Mouse (Mus musculus) urinary bladder, postnatal 14 days (tissue): ENCODE results near the gene Mocs3.

Experiments
- DNase-seq: peaks from one replicate; pipeline ENCODE4 v3.0.0; 2021; ENCODE audit warnings: low spot score

Mocs3 gene

DNA sequence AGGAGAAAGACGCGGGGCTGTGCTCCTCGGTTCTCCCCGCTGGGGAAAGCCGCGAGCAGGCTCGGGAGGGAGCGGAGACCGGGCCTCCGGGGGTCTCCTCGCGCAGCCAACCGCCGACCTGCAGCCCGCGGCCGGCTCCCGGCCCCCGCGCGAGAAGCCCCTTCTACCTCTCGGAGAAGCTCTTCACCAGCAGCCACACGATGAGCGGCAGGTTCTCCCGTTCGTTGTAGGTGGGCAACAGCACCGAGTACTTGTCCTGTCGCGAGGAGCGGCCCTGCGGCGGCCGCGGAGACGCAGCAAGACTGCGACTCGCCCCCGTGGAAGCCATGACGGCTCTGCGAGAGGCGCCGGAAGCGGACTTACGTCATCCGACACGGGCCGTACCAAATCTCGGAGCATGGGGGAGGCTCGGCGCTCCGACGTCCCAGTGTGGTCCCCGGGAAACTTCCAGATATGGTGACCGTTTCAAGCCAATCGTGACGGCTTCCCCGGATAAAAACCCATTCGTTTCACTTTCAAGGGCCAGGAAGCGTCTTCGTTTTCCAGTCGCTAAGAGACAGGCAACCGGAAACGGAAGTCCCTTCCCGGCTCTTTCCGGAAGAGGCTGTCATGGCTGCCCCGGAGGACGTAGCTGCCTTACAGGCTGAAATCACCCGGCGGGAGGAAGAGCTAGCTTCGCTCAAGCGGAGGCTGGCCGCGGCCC is at the start of gene Mocs3, which contains the start of the genes Gm20716 and Dpm1:
Mocs3 (plus strand) TSS at position 597 of the 703 bp plus-strand sequence.
Gm20716 (minus strand) TSS at position 339 of the 703 bp plus-strand sequence.
Dpm1 (minus strand) TSS at position 566 of the 703 bp plus-strand sequence.
- DNase-seq, result peak; percentile 85

DNA sequence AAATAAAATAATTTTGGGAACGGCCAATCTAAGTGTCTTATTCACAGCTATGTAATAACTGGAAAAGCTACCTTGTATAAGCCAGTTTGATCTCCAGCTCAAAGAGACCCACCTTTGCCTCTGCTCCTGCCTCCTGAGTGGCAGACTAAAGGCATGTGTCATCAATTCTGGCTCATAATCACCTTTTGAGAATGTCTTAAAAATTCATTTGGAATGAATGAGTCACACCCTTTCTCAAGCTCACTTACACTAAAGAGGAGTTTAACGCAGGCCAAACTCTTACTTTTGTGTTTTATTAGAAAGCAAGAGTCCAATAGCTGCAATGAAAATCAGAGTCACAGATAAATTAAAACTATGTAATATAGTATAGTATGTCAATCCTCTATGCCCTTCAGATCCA is 38.6 kb upstream of the Mocs3 start:
- DNase-seq, result no peak

DNA sequence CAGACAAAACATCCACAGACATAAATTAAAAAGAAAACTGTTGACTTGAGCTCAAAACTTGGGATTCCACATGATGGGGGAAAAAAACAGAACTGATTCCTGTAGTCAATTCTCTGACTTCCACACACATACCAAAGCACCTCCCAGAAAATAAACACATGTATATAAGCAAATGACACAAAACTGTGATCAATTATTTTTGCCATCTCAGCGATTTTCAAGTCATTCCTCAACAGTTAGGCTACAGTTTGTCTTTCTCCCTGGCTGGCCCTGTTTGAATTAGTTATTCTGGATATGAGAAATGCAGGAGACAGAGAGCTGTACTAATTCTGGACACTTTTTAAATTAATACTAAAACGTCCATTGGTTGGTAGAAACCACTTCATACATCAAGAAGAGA is 36.7 kb upstream of the Mocs3 start:
- DNase-seq, result no peak

DNA sequence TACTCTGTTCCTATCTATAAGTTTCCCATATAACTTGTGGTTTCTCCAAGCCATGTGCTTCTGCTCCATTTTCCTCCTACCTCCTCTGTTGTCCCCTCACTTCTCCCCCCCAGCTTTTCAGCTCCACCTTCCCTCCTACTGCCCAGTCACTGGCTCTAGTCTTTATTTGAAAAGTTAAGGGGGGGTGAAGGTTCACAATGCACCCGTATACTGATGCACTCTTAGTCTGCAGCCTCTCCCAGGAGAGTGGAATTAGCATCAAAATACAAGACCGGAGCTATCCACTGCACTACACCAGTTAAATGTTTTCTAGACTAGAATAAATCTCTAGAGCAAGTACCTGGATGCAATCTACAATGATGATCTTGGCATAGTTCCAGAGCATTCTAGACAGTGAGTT is 34.7 kb upstream of the Mocs3 start:
- no peak for DNase-seq

DNA sequence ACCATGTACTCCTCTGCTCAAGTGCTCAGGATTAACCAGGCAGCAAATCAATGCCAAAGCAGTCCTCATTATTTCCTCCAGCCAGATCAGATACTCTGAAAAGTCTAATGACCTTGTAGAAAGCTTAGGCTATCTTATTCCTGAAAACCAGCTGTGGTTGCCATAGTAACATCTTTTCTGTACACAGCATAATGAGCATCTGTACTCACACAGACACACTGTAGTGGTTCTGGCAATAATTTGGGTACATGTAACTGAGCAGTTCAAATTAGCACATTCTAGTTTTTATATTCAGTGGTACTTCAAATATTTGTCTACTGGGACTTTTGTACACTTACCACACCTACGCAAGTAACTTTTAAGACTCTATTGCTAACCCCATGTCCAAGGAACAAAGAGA is 32.0 kb upstream of the Mocs3 start:
- no peak for DNase-seq

DNA sequence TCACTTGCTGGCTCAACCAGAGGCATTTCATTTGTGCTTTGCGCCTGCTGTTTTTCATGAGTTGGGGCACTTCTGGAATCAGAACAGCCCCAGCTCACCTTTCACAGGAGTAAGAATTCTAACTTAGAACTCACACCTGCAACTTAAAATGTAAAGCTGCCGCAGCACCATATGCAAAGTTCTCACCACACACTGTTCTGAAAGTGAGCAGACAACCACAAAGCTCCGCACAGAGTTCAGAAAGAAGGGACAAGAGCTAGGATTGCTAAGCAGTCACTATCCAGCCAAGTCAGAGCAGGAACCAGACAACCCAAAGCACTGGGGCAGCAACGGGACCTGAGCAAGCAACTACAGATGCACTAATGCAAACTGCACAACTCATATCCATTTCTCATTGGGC is 30.9 kb upstream of the Mocs3 start:
- DNase-seq, result no peak

DNA sequence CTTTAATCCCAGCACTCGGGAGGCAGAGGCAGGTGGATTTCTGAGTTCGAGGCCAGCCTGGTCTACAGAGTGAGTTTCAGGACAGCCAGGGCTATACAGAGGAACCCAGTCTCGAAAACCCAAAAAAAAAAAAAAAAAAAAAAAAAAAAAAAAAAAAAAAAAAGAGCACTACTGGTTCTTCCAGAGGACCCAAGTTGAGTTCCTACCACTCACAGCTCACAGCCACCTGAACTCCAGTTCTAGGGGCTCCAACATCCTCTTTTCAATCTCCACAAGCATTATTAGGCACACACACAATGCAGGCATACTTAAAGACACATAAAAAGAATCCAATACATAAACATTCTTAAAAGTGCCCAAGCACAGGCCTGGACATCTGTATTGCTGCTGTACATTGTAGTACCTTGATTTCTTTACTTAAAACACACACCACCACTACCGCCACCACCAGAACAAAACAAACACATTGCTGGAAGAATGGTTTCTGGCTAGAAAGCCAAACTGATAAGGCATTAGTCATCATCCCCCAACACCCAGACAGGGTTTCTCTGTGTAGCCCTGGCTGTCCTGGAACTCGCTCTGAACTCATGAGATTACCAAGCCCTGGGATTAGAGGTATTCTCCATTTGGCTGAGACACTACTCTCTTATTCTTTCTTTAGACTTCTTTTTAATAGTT is 30.3 kb upstream of the Mocs3 start:
- no peak for DNase-seq

DNA sequence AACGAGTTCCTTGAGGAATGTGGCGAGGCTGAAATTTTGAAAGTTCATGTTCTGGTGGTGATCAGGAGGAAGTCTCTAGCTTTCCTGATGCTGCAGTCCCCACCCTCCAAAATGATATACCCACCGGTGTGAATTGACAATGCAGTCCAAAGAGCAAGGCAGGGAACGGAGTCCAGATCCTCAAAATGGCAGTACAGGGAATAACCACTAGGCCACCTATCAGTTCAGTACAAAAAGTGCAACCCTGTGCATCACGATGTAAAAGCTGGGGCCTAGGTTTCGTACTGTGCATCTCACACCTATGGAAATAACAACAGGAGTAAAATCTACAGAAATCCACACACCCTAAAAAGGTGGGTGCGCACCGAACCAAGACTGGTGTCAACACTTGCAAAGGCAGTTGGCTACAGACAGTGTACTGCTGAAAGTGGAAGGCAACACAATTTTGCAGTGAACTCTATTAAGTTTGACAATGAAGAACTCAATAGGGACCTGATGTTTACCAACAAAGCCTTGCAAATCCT is 25.9 kb upstream of the Mocs3 start:
- no peak for DNase-seq

DNA sequence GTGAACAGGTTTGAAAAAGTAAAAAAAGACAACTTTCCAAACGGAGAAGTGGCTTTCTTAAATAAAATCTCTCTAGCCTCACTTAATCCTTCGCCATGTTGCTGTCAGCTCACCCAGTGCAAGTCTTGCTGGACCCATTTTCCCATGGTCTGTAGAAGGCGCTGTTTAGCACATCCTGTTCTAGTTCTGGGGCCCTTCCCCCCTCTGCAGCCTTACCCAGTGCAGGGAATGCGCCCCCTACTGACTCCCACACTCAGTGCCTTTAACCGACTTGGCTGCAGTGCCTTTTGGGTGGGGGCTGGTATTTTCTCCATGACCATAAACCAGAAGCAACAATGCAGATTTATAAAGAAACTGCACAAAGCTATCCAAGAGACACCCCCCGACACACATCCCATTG is 25.2 kb upstream of the Mocs3 start:
- peak; percentile 91 for DNase-seq

DNA sequence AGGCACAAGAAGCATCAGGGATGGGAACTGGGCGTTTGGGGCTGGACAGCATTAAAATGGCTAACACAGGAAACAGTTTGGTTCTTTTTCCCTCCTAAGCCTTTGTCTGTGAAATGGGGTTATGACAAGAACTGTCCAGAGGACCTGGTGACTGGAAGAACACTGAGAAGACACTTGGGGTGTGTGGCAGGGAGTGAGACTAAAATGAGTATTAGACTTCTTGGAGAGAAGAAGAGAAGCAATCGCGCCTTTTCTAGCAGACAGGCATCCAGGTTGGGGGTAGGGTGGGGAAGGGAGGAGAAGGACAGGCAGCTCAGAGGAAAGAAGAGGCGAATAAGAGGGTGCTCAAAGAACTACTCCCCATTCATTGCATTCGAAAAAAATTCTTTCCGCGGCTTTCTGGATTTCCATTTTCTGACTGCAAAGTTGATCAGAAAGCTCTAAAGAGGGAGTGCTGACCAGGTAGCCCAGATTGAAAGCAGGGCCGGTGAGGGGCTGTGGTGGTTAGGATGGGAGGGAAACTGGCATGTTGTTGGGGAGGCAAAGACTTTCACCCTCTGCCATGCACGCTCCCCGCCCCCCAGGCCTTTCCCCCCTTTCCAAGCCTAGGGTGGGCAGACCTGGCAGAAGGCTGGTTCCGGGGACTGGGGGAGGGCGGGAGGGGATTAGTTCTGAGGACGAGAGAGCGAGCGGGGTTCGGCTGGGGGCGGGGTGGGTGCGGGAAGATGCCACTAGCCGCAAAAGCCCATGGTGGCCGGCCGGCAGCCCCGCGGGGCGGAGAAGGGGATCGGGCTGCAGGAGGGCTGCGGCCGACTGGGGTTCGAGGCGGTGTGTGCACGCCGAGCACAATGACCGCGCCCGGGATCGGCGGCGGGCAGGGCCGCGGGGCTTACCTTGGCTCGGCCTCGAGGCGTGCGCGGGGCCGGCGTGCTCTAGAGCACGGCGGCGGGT is 24.5 kb upstream of the Mocs3 start:
- DNase-seq, result peak; percentile 18

DNA sequence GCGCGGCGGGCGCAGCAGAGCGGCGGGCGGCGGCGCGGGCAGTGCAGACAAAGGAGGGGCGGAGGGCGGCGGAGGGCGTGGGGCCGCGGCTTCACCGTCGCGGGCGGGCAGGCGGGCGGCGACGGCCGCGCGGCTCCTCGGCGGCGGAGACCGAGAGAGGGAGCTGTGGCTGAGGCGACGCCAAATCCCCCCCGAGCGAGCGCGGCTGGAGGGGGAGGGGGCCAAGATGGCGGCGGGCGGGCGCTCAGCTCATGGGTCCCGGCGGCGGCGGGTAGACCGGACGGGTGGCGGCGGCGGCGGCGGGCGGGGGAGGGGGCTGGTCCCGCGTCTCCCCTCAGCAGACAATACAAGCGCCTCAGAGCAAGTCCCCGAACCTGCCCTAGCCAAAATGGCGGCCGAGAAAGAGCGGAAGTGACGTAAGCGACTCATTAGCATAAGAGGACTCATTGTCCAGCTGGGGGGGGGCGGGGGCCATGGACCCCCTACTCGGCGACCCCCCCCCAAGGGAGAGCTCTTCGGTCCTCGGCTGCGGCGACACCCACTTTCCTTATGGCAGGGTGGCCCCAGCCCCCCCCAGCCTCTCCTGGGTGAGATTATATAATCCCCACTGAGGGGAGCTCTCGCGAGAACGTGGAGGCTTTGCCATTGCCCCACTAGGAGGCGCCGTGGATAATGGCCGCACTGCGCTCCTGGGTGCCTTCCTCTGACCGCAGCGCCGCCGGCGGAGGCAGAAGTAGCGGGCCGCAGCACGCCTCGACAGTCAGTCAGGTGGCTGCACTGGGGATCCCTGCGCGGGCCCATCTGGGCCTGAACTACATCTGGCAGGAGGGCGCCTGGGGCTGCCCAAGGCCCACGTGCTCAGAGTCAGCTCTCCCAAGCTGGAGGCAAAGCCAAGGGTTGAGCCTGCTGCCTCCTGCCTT is 23.4 kb upstream of the Mocs3 start, which contains the start of gene Adnp:
Adnp (minus strand) TSS at position 388 of the 920 bp plus-strand sequence.
- DNase-seq, result peak; percentile 97

DNA sequence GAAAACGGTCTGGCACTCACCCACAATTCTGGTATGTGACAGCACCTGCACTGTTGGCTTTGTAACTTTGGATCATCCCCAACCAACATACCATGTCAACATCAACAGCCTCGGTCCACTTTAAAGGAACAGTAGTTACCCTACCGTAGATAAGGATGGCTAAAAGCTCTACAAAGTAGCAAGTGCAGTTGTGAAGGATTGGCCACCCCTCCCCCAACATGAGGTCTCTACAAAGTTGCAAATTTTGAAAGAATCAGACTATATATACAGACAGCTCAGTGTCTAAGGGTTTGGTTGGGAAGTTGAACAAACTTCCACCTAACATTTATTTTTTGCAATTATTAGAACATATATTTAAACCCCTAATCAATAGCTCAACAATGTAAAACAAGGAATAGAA is 22.5 kb upstream of the Mocs3 start:
- no peak for DNase-seq

DNA sequence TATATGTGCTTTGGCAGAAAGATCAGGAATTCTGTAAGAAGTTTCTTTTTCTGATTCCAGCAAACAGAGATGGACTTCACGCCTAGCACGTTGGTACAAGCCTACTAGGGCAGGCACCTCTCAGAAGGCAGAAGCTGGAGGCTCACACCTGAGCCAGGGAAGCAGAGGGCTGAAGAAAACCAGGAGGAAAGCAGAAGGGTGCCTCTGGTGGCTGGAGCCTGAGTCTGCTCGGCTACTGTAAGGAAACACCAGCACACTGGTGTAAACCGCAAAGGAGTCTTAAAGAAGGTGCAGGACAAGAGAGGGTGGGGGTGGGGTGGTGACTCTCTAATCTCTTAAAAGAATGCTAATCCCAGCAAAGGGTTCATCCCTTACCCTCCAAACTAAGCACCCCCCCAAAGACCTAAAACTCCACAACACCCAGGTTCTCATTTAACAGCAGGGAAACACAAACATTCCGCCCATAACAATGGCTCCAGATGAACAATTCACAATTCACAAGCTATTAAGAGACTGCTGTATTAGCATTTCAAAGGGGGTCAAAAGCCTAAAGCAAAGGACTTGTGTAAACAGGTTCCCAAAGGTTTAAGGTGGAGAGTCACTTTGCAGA is 16.5 kb upstream of the Mocs3 start:
- DNase-seq, result no peak

DNA sequence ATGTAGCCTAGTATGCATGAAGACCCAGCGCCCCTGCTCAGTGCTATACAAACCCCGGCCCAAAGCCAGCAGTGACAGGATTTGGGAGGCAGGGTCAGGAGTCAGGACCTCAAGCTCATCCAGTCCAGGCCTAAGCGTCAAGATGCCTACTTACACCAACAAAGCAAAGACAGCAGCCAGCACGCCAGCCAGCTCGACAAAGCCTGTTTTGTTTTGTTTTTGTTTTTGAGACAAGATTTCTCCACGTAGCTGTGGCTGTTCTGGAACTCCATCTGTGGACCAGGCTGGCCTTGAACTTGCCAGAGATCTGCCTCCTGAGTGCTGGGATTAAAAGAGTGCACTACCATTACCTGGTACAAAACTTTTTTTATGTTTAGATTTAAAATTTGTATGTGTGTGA is 7.1 kb upstream of the Mocs3 start:
- DNase-seq, result no peak

DNA sequence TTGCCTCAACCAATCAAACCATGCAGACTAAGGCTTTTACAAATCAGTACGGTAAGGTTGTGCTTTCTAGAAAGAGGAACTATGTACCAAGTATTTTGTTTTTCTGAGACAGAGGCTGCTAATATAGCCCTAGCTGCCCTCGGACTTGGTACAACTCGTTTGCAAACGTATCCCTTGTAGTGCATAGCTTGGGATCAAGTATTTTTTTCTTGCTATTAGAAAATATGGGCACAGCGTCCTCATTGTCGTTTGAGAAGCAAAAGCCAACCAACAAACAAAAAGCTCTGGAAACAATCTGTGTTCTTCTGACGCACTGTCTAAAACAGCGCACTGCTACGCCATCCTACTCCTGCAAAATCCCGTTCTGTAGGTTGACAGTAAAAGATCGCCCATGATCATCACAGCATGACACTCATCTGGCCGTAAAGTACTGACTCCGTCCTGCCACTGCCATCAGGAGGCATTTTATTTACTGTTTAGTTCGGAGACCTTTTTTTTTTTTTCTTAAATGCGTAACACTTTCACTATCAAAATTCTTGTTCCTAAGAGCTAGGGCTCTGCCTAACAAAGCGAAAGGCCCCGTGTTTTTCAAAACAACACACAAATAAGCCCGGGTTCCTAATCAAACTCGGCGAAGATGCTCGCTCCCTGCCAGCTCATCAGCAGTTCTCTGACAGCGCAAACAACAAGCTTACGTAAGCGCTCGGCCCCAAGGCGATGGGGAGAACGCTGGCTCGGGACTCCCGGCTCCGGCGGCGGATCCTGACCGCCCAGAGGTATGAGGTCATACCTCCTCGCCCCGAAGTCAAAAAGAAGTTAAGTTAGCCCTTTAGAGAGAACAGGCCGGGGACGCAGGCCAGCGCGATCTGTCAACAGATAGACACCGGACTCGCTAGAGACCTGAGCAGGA is 1.1 kb upstream of the Mocs3 start:
- DNase-seq, result peak; percentile 38

DNA sequence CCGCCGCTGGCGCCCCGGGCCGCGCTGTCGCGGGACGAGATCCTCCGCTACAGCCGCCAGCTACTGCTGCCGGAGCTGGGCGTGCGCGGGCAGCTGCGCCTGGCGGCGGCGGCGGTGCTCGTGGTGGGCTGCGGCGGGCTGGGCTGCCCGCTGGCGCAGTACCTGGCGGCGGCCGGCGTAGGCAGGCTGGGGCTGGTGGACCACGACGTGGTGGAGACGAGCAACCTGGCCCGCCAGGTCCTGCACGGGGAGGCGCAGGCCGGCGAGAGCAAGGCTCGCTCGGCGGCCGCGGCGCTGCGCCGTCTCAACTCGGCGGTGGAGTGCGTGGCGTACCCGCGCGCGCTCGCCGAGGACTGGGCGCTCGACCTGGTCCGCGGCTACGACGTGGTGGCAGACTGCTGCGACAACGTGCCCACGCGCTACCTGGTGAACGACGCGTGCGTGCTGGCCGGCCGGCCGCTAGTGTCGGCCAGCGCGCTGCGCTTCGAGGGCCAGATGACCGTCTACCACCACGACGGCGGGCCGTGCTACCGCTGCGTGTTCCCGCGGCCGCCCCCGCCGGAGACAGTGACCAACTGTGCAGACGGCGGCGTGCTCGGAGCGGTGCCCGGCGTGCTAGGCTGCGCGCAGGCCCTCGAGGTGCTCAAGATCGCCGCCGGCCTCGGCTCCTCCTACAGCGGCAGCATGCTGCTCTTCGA is 500 bp downstream of the Mocs3 start:
- DNase-seq, result peak; percentile 16

DNA sequence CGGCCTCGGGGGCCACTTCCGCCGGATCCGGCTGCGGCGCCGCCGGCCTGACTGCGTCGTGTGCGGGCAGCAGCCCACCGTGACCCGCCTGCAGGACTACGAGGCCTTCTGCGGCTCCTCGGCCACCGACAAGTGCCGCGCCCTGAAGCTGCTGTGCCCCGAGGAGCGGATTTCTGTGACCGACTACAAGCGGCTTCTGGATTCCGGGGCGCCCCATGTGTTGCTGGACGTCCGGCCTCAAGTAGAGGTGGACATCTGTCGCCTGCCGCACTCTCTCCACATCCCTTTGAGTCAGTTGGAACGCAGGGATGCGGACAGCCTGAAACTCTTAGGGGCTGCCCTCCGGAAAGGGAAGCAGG is 1.0 kb downstream of the Mocs3 start:
- no peak for DNase-seq

DNA sequence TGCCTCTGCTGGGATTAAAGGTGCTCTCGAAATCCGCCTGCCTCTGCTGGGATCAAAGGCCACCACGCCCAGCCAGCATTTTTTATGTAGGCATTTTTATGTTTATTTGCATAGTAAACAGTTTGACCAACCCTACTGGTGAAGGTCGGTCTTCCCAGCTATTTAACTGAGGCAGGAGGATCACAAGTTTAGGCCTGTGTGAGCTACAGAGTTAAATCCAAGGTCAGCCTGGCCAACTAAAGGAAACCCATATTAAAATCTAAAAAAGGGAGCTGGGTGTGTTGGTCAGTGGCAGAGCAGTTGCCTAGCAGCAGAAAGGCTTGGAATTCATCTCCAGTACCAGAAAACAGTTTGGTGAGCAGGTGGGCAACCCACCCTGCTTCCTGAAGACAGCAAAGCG is 2.9 kb downstream of the Mocs3 start:
- DNase-seq, result no peak

DNA sequence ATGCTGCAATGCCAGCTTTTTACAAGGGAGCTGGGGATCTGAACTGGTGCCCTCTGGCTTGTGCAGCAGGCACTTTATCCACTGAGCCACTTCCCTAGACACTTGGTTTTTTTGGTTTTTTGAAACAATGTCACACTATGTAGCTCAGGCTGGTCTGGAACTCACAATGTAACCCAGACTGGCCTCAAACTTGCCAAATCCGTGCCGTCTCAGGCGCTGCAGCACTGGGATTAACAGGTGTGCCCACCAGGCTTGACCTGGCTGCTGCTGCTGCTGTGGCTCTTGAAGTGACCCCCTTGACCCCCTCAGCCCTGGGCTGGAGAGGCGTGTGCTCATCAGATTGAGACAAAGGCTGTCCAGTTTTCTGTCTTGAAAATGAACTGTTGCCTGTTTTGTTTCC is 7.9 kb downstream of the Mocs3 start:
- no peak for DNase-seq
